Comparison of ENCODE assay signal across 8 mouse cellular contexts in genomic region chr11:44924896-44925295, GRCm38 (mm10).
DNase-seq lines count a peak whose midpoint lies in the region; ATAC-seq lines count a peak whose summit lies in the region.

No protein-coding gene starts in this region.

- no peaks in the 10 kb centered on the region for H3K9me3 ChIP-seq in embryonic facial prominence, embryonic 13.5 days
- no peaks in the 10 kb centered on the region for H3K9me3 ChIP-seq in neural tube, embryonic 15.5 days (replicated peaks)

- DNase-seq in kidney, adult 11 months, result peak; percentile 12
- no peak for DNase-seq in kidney, adult 18-20 months
- DNase-seq in T-cell, adult 2 months (ENCODE audit: low spot score), result peak; percentile 65
- no peak for DNase-seq in layer of hippocampus, adult 9-11 months
- DNase-seq in Muller cell, postnatal 12 days (ENCODE audit: inconsistent ontology term), result no peak
- DNase-seq in right cerebral cortex, postnatal 10 days (ENCODE audit: low spot score in 2 of 2), result no peak

- 13% methylated on average over 8 of the region's 8 CpGs for WGBS in embryonic facial prominence, embryonic 13.5 days
- WGBS in neural tube, embryonic 15.5 days, result 52% methylated on average over 8 of the region's 8 CpGs

- no peak; the same call in 1 of the 2 replicates for ATAC-seq in embryonic facial prominence, embryonic 13.5 days (ENCODE audit: insufficient number of reproducible peaks, insufficient read depth, low FRiP score, low TSS enrichment, low read depth)
- no peak for ATAC-seq in neural tube, embryonic 15.5 days (ENCODE audit: low FRiP score)

- peaks cover 4% of the 10 kb centered on the region; the same call in 1 of the 2 replicates for H3K27me3 ChIP-seq in embryonic facial prominence, embryonic 13.5 days
- H3K27me3 ChIP-seq in neural tube, embryonic 15.5 days (replicated peaks), result no peaks in the 10 kb centered on the region

- H3K4me2 ChIP-seq in embryonic facial prominence, embryonic 13.5 days, result peak overlapping the region; percentile 31
- H3K4me2 ChIP-seq in neural tube, embryonic 15.5 days, result no peak overlapping the region

- H3K4me1 ChIP-seq in embryonic facial prominence, embryonic 13.5 days, result peaks cover 30% of the 10 kb centered on the region
- H3K4me1 ChIP-seq in neural tube, embryonic 15.5 days, result peaks cover 17% of the 10 kb centered on the region; the same call in 1 of the 2 replicates

- H3K27ac ChIP-seq in embryonic facial prominence, embryonic 13.5 days, result peak overlapping the region; percentile 80
- H3K27ac ChIP-seq in neural tube, embryonic 15.5 days (replicated peaks), result peak overlapping the region; percentile 42

- no peak overlapping the region for H3K9ac ChIP-seq in embryonic facial prominence, embryonic 13.5 days
- no peak overlapping the region for H3K9ac ChIP-seq in neural tube, embryonic 15.5 days (replicated peaks)

- H3K36me3 ChIP-seq in embryonic facial prominence, embryonic 13.5 days, result peaks cover 4% of the 10 kb centered on the region; the same call in 1 of the 2 replicates
- H3K36me3 ChIP-seq in neural tube, embryonic 15.5 days, result no peaks in the 10 kb centered on the region

- H3K4me3 ChIP-seq in embryonic facial prominence, embryonic 13.5 days, result no peak overlapping the region
- H3K4me3 ChIP-seq in neural tube, embryonic 15.5 days (replicated peaks), result no peak overlapping the region

Comparison
In these comparisons a context has a peak if more than half of its experiments do, and no peak if none do; other contexts are left out.
1. DNase-seq: peak in kidney, adult 11 months (single experiment) and T-cell, adult 2 months (single experiment); none in kidney, adult 18-20 months (single experiment), layer of hippocampus, adult 9-11 months (single experiment), Muller cell, postnatal 12 days (single experiment) and right cerebral cortex, postnatal 10 days (0 of 2).